In the genomic region with DNA sequence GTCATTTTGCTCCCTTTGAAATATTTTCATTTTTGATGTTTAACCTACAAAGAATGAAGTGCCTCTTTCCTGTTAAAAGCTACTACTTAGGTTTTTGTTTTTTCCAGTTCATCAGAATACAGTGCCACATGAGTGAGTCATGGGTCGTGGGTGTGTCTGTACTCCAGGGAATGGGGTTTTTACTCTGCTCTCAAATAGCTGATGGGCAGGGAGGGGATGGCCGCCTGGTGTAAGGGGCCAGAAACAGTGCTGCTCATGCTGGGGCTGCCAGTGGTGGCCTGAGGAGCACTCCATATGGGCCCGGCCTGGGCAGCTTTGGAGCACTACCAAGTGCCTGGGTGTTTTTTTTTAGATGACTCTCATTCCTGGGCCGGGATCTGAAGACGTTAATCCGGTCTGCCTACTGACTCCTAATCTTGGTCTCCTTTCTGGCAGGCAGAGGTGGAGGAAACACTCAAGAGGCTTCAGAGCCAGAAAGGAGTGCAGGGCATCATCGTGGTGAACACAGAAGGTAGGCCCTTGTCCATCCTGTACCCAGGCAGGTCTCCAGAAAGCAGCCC, we compare ENCODE assay signal across 11 mouse cellular contexts. TPM values are rescaled to one million over a fixed set of nuclear protein-coding genes. Genes with fewer than 3 reads are reported as not detected.
DNase-seq lines count a peak whose midpoint lies in the region; ATAC-seq and TF ChIP-seq lines count a peak whose summit lies in the region.
"Had no signal": no experiment of that assay in that cellular context is flagged by ENCODE, and none has a peak within 500 bp of the region (broad histone marks: within the 10 kb centered on the region; RNA-seq: fewer than 3 reads in every experiment).

No protein-coding gene starts in this region.

- H3K4me3 ChIP-seq in limb, embryonic 15.5 days = no peak overlapping the region
- H3K4me3 ChIP-seq in limb, embryonic 10.5 days = no peak overlapping the region
- H3K4me3 ChIP-seq in heart, embryonic 16.5 days (ENCODE audit: low read length) = no peak overlapping the region
- H3K4me3 ChIP-seq in stomach, postnatal 0 days (ENCODE audit: low read depth, low read length) = no peak overlapping the region
- H3K4me3 ChIP-seq: hindbrain, embryonic 12.5 days; midbrain, embryonic 12.5 days had no signal

- 77% methylated on average over 7 of the region's 7 CpGs for whole genome bisulfite sequencing in limb, embryonic 15.5 days
- 93% methylated on average over 7 of the region's 7 CpGs for WGBS in limb, embryonic 10.5 days
- WGBS in heart, embryonic 16.5 days = 53% methylated on average over 7 of the region's 7 CpGs
- WGBS in stomach, postnatal 0 days = 62% methylated on average over 7 of the region's 7 CpGs

- no peak for TF ChIP-seq CTCF in stomach, postnatal 0 days (IDR thresholded peaks at IDR 0.05; ENCODE audit: low read depth)

- H3K9me3 ChIP-seq in limb, embryonic 15.5 days = no peaks in the 10 kb centered on the region
- no peaks in the 10 kb centered on the region for H3K9me3 ChIP-seq in limb, embryonic 10.5 days (replicated peaks)
- H3K9me3 ChIP-seq in heart, embryonic 16.5 days (replicated peaks; ENCODE audit: control insufficient read depth, low read length) = no peaks in the 10 kb centered on the region
- H3K9me3 ChIP-seq in stomach, postnatal 0 days (ENCODE audit: control insufficient read depth, low read length) = no peaks in the 10 kb centered on the region
- H3K9me3 ChIP-seq: hindbrain, embryonic 12.5 days; midbrain, embryonic 12.5 days had no signal

- H3K36me3 ChIP-seq in limb, embryonic 15.5 days = peaks cover 57% of the 10 kb centered on the region
- peaks cover 66% of the 10 kb centered on the region for H3K36me3 ChIP-seq in limb, embryonic 10.5 days
- peaks cover 29% of the 10 kb centered on the region for H3K36me3 ChIP-seq in heart, embryonic 16.5 days (ENCODE audit: control insufficient read depth, insufficient read depth)
- H3K36me3 ChIP-seq in stomach, postnatal 0 days (ENCODE audit: control insufficient read depth, insufficient read depth, low read length) = peaks cover 15% of the 10 kb centered on the region; the same call in 1 of the 2 replicates

- peaks cover 15% of the 10 kb centered on the region for H3K4me1 ChIP-seq in limb, embryonic 15.5 days
- peaks cover 10% of the 10 kb centered on the region for H3K4me1 ChIP-seq in limb, embryonic 10.5 days
- peaks cover 35% of the 10 kb centered on the region for H3K4me1 ChIP-seq in heart, embryonic 16.5 days (ENCODE audit: control insufficient read depth, insufficient read depth, low read length)
- H3K4me1 ChIP-seq in stomach, postnatal 0 days (replicated peaks; ENCODE audit: control insufficient read depth, insufficient read depth) = peaks cover 5% of the 10 kb centered on the region

- no peak for DNase-seq in limb, embryonic 10.5 days (ENCODE audit: low spot score)
- DNase-seq in adrenal gland, postnatal 36 days = peak; percentile 58 to 65
- peak; percentile 20 for DNase-seq in stomach, postnatal 0 days (ENCODE audit: low spot score)
- no peak for DNase-seq in left cerebral cortex, adult 9 months (ENCODE audit: low spot score in 2 of 2)
- no peak for DNase-seq in right cerebral cortex, postnatal 4 days
- no peak for DNase-seq in layer of hippocampus, postnatal 14 days (ENCODE audit: low spot score in 2 of 2)
- DNase-seq: kidney, postnatal 14 days had no signal

- H3K9ac ChIP-seq in limb, embryonic 15.5 days = no peak overlapping the region
- no peak overlapping the region for H3K9ac ChIP-seq in heart, embryonic 16.5 days (ENCODE audit: low read length)
- no peak overlapping the region for H3K9ac ChIP-seq in stomach, postnatal 0 days (ENCODE audit: low read length)
- H3K9ac ChIP-seq: hindbrain, embryonic 12.5 days; midbrain, embryonic 12.5 days had no signal

- H3K27ac ChIP-seq in limb, embryonic 15.5 days = 0 out of 2 replicates have a peak overlapping the region, but pooled peaks have one; percentile 22
- no peak overlapping the region for H3K27ac ChIP-seq in limb, embryonic 10.5 days
- H3K27ac ChIP-seq in heart, embryonic 16.5 days (ENCODE audit: low read length) = peak overlapping the region; percentile 61
- peak overlapping the region; percentile 58 for H3K27ac ChIP-seq in stomach, postnatal 0 days (replicated peaks)
- H3K27ac ChIP-seq: hindbrain, embryonic 12.5 days; midbrain, embryonic 12.5 days had no signal

- ATAC-seq in limb, embryonic 15.5 days (ENCODE audit: insufficient number of reproducible peaks, low FRiP score, low TSS enrichment, low read depth) = no peak
- no peak for ATAC-seq in heart, embryonic 16.5 days (replicated peaks; ENCODE audit: extremely low read depth, insufficient read depth, low FRiP score)
- ATAC-seq in stomach, postnatal 0 days (ENCODE audit: low FRiP score, low TSS enrichment) = no peak; the same call in 1 of the 2 replicates

- H3K27me3 ChIP-seq in limb, embryonic 15.5 days = no peaks in the 10 kb centered on the region
- H3K27me3 ChIP-seq in limb, embryonic 10.5 days (ENCODE audit: low read depth, poor library complexity, severe bottlenecking) = no peaks in the 10 kb centered on the region
- H3K27me3 ChIP-seq in heart, embryonic 16.5 days (ENCODE audit: control insufficient read depth, insufficient read depth, low read length) = no peaks in the 10 kb centered on the region
- no peaks in the 10 kb centered on the region for H3K27me3 ChIP-seq in stomach, postnatal 0 days (ENCODE audit: control insufficient read depth, insufficient read depth, low read length)
- H3K27me3 ChIP-seq: hindbrain, embryonic 12.5 days; midbrain, embryonic 12.5 days had no signal

- TF ChIP-seq EP300 in stomach, postnatal 0 days (optimal IDR thresholded peaks at IDR 0.05) = no peak

- H3K4me2 ChIP-seq in limb, embryonic 15.5 days = no peak overlapping the region
- no peak overlapping the region for H3K4me2 ChIP-seq in heart, embryonic 16.5 days (ENCODE audit: low read depth, low read length)
- H3K4me2 ChIP-seq in stomach, postnatal 0 days (replicated peaks; ENCODE audit: low read depth) = no peak overlapping the region
- H3K4me2 ChIP-seq: hindbrain, embryonic 12.5 days; midbrain, embryonic 12.5 days had no signal

RNA-seq across cellular contexts. Expression of a gene that starts 6.0 kb away (rescaled TPM):
- 443 and 453 TPM in 2 replicates for polyA plus RNA-seq in limb, embryonic 15.5 days (2015; fragmentation: Nextera tagmentation; extraction: Ambion mirVana)
- polyA plus RNA-seq in limb, embryonic 10.5 days (2016; fragmentation: Nextera tagmentation; extraction: Ambion mirVana) = 452 and 454 TPM in 2 replicates
- total RNA-seq in adrenal gland, postnatal 36 days (2021) = 100 to 1,000 TPM; 289 to 360 TPM
- polyA plus RNA-seq in heart, embryonic 16.5 days (2015; fragmentation: Nextera tagmentation; extraction: Ambion mirVana) = 401 and 410 TPM in 2 replicates
- polyA plus RNA-seq in stomach, postnatal 0 days (2015; fragmentation: Nextera tagmentation; extraction: Ambion mirVana) = 339 and 341 TPM in 2 replicates
- 100 to 1,000 TPM; 342 to 353 TPM for total RNA-seq in layer of hippocampus, postnatal 14 days (2021)

RNA-seq across cellular contexts. Expression of a gene that starts 33.7 kb away (rescaled TPM):
- 205 and 220 TPM in 2 replicates for polyA plus RNA-seq in limb, embryonic 15.5 days (2015; fragmentation: Nextera tagmentation; extraction: Ambion mirVana)
- polyA plus RNA-seq in limb, embryonic 10.5 days (2016; fragmentation: Nextera tagmentation; extraction: Ambion mirVana) = 83.8 and 102 TPM in 2 replicates
- total RNA-seq in adrenal gland, postnatal 36 days (2021) = 100 to 1,000 TPM; 469 to 912 TPM
- polyA plus RNA-seq in heart, embryonic 16.5 days (2015; fragmentation: Nextera tagmentation; extraction: Ambion mirVana) = 427 and 460 TPM in 2 replicates
- 249 and 274 TPM in 2 replicates for polyA plus RNA-seq in stomach, postnatal 0 days (2015; fragmentation: Nextera tagmentation; extraction: Ambion mirVana)
- total RNA-seq in layer of hippocampus, postnatal 14 days (2021) = 100 to 1,000 TPM; 359 to 363 TPM

Comparison
In these comparisons a context has a peak if more than half of its experiments do, and no peak if none do; other contexts are left out.
1. DNase-seq: peak in adrenal gland, postnatal 36 days (2 of 2) and stomach, postnatal 0 days (single experiment); none in limb, embryonic 10.5 days (single experiment), left cerebral cortex, adult 9 months (0 of 2), right cerebral cortex, postnatal 4 days (single experiment) and layer of hippocampus, postnatal 14 days (0 of 2).